Mouse (Mus musculus) stomach, embryonic 15.5 days (tissue): ENCODE results near the gene 6430531B16Rik. TPM values are rescaled to one million over a fixed set of nuclear protein-coding genes. Genes with fewer than 3 reads are reported as not detected.

Source experiments
- ATAC-seq: fragments of 200-750 bp; cut with Nextera tagmentation; 2 replicates; pipeline ENCODE4 v1.8.0; 2017; ENCODE audit warnings: low read depth, moderate number of reproducible peaks, moderate TSS enrichment; ENCODE audit not compliant: insufficient read depth, low FRiP score
- H3K27ac ChIP-seq: fragments of 300-500 bp; sonication (generic); 2 replicates; pipeline ENCODE4 v1.5.1; 2015; ENCODE audit warnings: mild to moderate bottlenecking, inconsistent platforms
- H3K27me3 ChIP-seq: fragments of 300-500 bp; sonication (generic); replicated peaks from 2 replicates; pipeline ENCODE4 v1.6.1; 2015; ENCODE audit warnings: inconsistent platforms
- H3K36me3 ChIP-seq: fragments of 300-500 bp; sonication (generic); 2 replicates; pipeline ENCODE4 v1.6.1; 2015; ENCODE audit warnings: inconsistent platforms
- H3K4me1 ChIP-seq: fragments of 300-500 bp; sonication (generic); 2 replicates; pipeline ENCODE4 v1.6.1; 2015; ENCODE audit warnings: inconsistent platforms
- H3K4me2 ChIP-seq: fragments of 300-500 bp; sonication (generic); 2 replicates; pipeline ENCODE4 v1.6.1; 2015; ENCODE audit warnings: mild to moderate bottlenecking, inconsistent platforms
- H3K4me3 ChIP-seq: fragments of 300-500 bp; sonication (generic); replicated peaks from 2 replicates; pipeline ENCODE4 v1.5.1; 2015; ENCODE audit warnings: inconsistent platforms
- H3K9ac ChIP-seq: fragments of 300-500 bp; sonication (generic); 2 replicates; pipeline ENCODE4 v1.6.1; 2015; ENCODE audit warnings: inconsistent platforms
- H3K9me3 ChIP-seq: fragments of 300-500 bp; sonication (generic); 2 replicates; pipeline ENCODE4 v1.6.1; 2016; ENCODE audit warnings: inconsistent platforms
- WGBS: fragments of 180-500 bp; shearing (Covaris S2); methylation state at CpG from one replicate; pipeline ENCODE4 v1.1.7; 2015; 5-methylcytosine and 5-hydroxymethylcytosine counted together
- polyA plus RNA-seq: library from polyadenylated mRNA; unstranded; fragments of >200 nt; fragmentation: Nextera tagmentation; extraction: Ambion mirVana; gene quantifications from 2 replicates; pipeline ENCODE4 v1.2.1, GENCODE M21; 2015

The 6430531B16Rik gene
- polyA plus RNA-seq, 1 experiment from 2014 or later = 0.21 TPM

- no peaks in the 10 kb centered on the region for H3K4me1 ChIP-seq
- WGBS = under 1% methylated on average over 33 of the region's 33 CpGs
- peak overlapping the region; percentile 37 for H3K9ac ChIP-seq
- ATAC-seq = peak; percentile 66
- H3K4me2 ChIP-seq = peak overlapping the region; percentile 97
- peak overlapping the region; percentile 61; the same call in 1 of the 2 replicates for H3K27ac ChIP-seq
- H3K36me3 ChIP-seq = no peaks in the 10 kb centered on the region
- H3K9me3 ChIP-seq = no peaks in the 10 kb centered on the region
- peaks cover 17% of the 10 kb centered on the region for H3K27me3 ChIP-seq
- peak overlapping the region; percentile 64 for H3K4me3 ChIP-seq
Observed at GRCm38 (mm10) chr7:139950283-139950971, 28.1 kb downstream of the 6430531B16Rik start.

- no peaks in the 10 kb centered on the region for H3K36me3 ChIP-seq
- whole genome bisulfite sequencing = under 1% methylated on average over 15 of the region's 15 CpGs
- ATAC-seq = peak; percentile 59; the same call in 1 of the 2 replicates
- peak overlapping the region; percentile 61; the same call in 1 of the 2 replicates for H3K27ac ChIP-seq
- H3K9me3 ChIP-seq = no peaks in the 10 kb centered on the region
- H3K4me1 ChIP-seq = no peaks in the 10 kb centered on the region
- peak overlapping the region; percentile 64 for H3K4me3 ChIP-seq
- peaks cover 23% of the 10 kb centered on the region for H3K27me3 ChIP-seq
- peak overlapping the region; percentile 37 for H3K9ac ChIP-seq
- H3K4me2 ChIP-seq = peak overlapping the region; percentile 97
Observed at GRCm38 (mm10) chr7:139949893-139950282, 28.7 kb downstream of the 6430531B16Rik start.

GRCm38 (mm10) chr7:139946032-139946431 lies 32.5 kb downstream of the 6430531B16Rik start:
- no peak overlapping the region for H3K4me2 ChIP-seq
- H3K9me3 ChIP-seq = no peaks in the 10 kb centered on the region
- H3K27me3 ChIP-seq = peaks cover 52% of the 10 kb centered on the region
- H3K36me3 ChIP-seq = no peaks in the 10 kb centered on the region
- WGBS = 41% methylated on average over 5 of the region's 5 CpGs
- no peak overlapping the region for H3K9ac ChIP-seq
- H3K4me3 ChIP-seq = no peak overlapping the region
- ATAC-seq = no peak
- no peak overlapping the region for H3K27ac ChIP-seq
- H3K4me1 ChIP-seq = peaks cover 12% of the 10 kb centered on the region

GRCm38 (mm10) chr7:139945516-139945915 lies 33.0 kb downstream of the 6430531B16Rik start:
- H3K9ac ChIP-seq = no peak overlapping the region
- H3K4me2 ChIP-seq = no peak overlapping the region
- H3K36me3 ChIP-seq = no peaks in the 10 kb centered on the region
- no peaks in the 10 kb centered on the region for H3K9me3 ChIP-seq
- no peak for ATAC-seq
- 28% methylated on average over 5 of the region's 5 CpGs for WGBS
- H3K4me1 ChIP-seq = peaks cover 12% of the 10 kb centered on the region
- peaks cover 52% of the 10 kb centered on the region for H3K27me3 ChIP-seq
- no peak overlapping the region for H3K27ac ChIP-seq
- H3K4me3 ChIP-seq = no peak overlapping the region

- peaks cover 52% of the 10 kb centered on the region for H3K27me3 ChIP-seq
- H3K9me3 ChIP-seq = no peaks in the 10 kb centered on the region
- WGBS = 4% methylated on average over 68 of the region's 68 CpGs
- peaks cover 12% of the 10 kb centered on the region for H3K4me1 ChIP-seq
- no peak overlapping the region for H3K27ac ChIP-seq
- no peaks in the 10 kb centered on the region for H3K36me3 ChIP-seq
- H3K9ac ChIP-seq = no peak overlapping the region
- peak overlapping the region; percentile 67 for H3K4me2 ChIP-seq
- ATAC-seq = peak; percentile 44; the same call in 1 of the 2 replicates
- H3K4me3 ChIP-seq = peak overlapping the region; percentile 36
Observed at GRCm38 (mm10) chr7:139944291-139945240, 34.0 kb downstream of the 6430531B16Rik start.

- H3K36me3 ChIP-seq = no peaks in the 10 kb centered on the region
- peaks cover 12% of the 10 kb centered on the region for H3K4me1 ChIP-seq
- peaks cover 50% of the 10 kb centered on the region for H3K27me3 ChIP-seq
- no peak within 1 kb of the TSS for H3K27ac ChIP-seq
- peak within 1 kb of the TSS; percentile 67 for H3K4me2 ChIP-seq
- peak; percentile 56; the same call in 1 of the 2 replicates for ATAC-seq
- no peaks in the 10 kb centered on the region for H3K9me3 ChIP-seq
- peak within 1 kb of the TSS; percentile 36 for H3K4me3 ChIP-seq
- no peak within 1 kb of the TSS for H3K9ac ChIP-seq
- 2% methylated on average over 59 of the region's 59 CpGs for WGBS
Observed at GRCm38 (mm10) chr7:139943674-139944281, 34.8 kb downstream of the 6430531B16Rik start, which contains the start of gene Utf1. Utf1 (plus strand) TSS chr7:139943789.

GRCm38 (mm10) chr7:139940476-139941209 lies 37.9 kb downstream of the 6430531B16Rik start:
- Histone ChIP-seq H3K27me3 (peaks cover 37% of the 10 kb centered on the region), H3K4me2 (no peak overlapping the region), H3K9ac (no peak overlapping the region), H3K36me3 (no peaks in the 10 kb centered on the region), H3K4me3 (no peak overlapping the region), H3K4me1 (peaks cover 12% of the 10 kb centered on the region), H3K9me3 (no peaks in the 10 kb centered on the region), H3K27ac (no peak overlapping the region)
- WGBS = 66% methylated on average over 16 of the region's 16 CpGs
- ATAC-seq = no peak

GRCm38 (mm10) chr7:139937810-139938209 lies 40.7 kb downstream of the 6430531B16Rik start:
- Histone ChIP-seq H3K9ac (no peak overlapping the region), H3K4me2 (no peak overlapping the region), H3K27me3 (peaks cover 9% of the 10 kb centered on the region), H3K4me3 (no peak overlapping the region), H3K27ac (no peak overlapping the region), H3K9me3 (no peaks in the 10 kb centered on the region), H3K4me1 (no peaks in the 10 kb centered on the region), H3K36me3 (no peaks in the 10 kb centered on the region)
- 60% methylated on average over 5 of the region's 5 CpGs for WGBS
- ATAC-seq = no peak

- Histone ChIP-seq H3K27ac (no peak overlapping the region), H3K4me2 (no peak overlapping the region), H3K9me3 (no peaks in the 10 kb centered on the region), H3K27me3 (peaks cover 3% of the 10 kb centered on the region), H3K4me3 (no peak overlapping the region), H3K9ac (no peak overlapping the region), H3K4me1 (no peaks in the 10 kb centered on the region), H3K36me3 (no peaks in the 10 kb centered on the region)
- 46% methylated on average over 3 of the region's 3 CpGs for WGBS
- ATAC-seq = peak; percentile 70; the same call in 1 of the 2 replicates
Observed at GRCm38 (mm10) chr7:139937138-139937537, 41.4 kb downstream of the 6430531B16Rik start.

- Histone ChIP-seq H3K4me1 (no peaks in the 10 kb centered on the region), H3K4me3 (no peak overlapping the region), H3K36me3 (no peaks in the 10 kb centered on the region), H3K27ac (no peak overlapping the region), H3K27me3 (no peaks in the 10 kb centered on the region), H3K4me2 (no peak overlapping the region), H3K9me3 (no peaks in the 10 kb centered on the region), H3K9ac (no peak overlapping the region)
- WGBS = 73% methylated on average over 10 of the region's 10 CpGs
- ATAC-seq = no peak
Observed at GRCm38 (mm10) chr7:139936705-139937104, 41.9 kb downstream of the 6430531B16Rik start.

GRCm38 (mm10) chr7:139930732-139931131 lies 47.8 kb downstream of the 6430531B16Rik start:
- H3K9ac ChIP-seq = no peak overlapping the region
- no peaks in the 10 kb centered on the region for H3K4me1 ChIP-seq
- no peak for ATAC-seq
- no peak overlapping the region for H3K4me2 ChIP-seq
- H3K36me3 ChIP-seq = no peaks in the 10 kb centered on the region
- 0 out of 2 replicates have a peak, but pooled peaks cover 3% of the 10 kb centered on the region for H3K27me3 ChIP-seq
- no peak overlapping the region for H3K4me3 ChIP-seq
- WGBS = 18% methylated on average over 11 of the region's 11 CpGs
- H3K27ac ChIP-seq = no peak overlapping the region
- no peaks in the 10 kb centered on the region for H3K9me3 ChIP-seq
